Mouse (Mus musculus): ENCODE measurements around the gene Slc27a1. TPM values are rescaled to one million over a fixed set of nuclear protein-coding genes. Genes with fewer than 3 reads are reported as not detected.

Slc27a1 gene
- total and polyA plus RNA-seq, 2 experiments, result 7.2 to 15.7 TPM

GRCm38 (mm10) chr8:71566501-71566900 is 2.2 kb upstream of the Slc27a1 start, which contains the start of gene Nxnl1:
TSS of gene Nxnl1 (minus strand) at chr8:71566601.
- Histone ChIP-seq H3K79me2 (ENCODE audit: control insufficient read depth, insufficient read depth, low read length) (no peaks in the 10 kb centered on the region), H3K27me3 (ENCODE audit: control insufficient read depth, insufficient read depth, low read length) (0 out of 2 replicates have a peak, but pooled peaks cover 5% of the 10 kb centered on the region), H3K4me1 (ENCODE audit: control insufficient read depth, insufficient read depth, low read length) (peaks cover 4% of the 10 kb centered on the region; the same call in 1 of the 2 replicates), H3K27ac (replicated peaks; ENCODE audit: insufficient read depth, low read depth, low read length) (no peak within 1 kb of the TSS), H3K36me3 (ENCODE audit: control insufficient read depth, insufficient read depth, low read length) (no peaks in the 10 kb centered on the region), H3K9ac (ENCODE audit: low read depth, low read length) (no peak within 1 kb of the TSS), H3K4me3 (ENCODE audit: insufficient read depth, low read depth, low read length) (no peak within 1 kb of the TSS)
- WGBS, result 85% methylated on average over 3 of the region's 3 CpGs
- no peak for DNase-seq (ENCODE audit: extremely low read depth, low read depth, low spot score)
- no peak for TF ChIP-seq POLR2A (IDR thresholded peaks at IDR 0.05; ENCODE audit: extremely low read depth, insufficient read depth, low read length)
- TF ChIP-seq CTCF (IDR thresholded peaks at IDR 0.05; ENCODE audit: low read depth, low read length), result no peak

GRCm38 (mm10) chr8:71567587-71567986 is 1.1 kb upstream of the Slc27a1 start:
- no peaks in the 10 kb centered on the region for H3K36me3 ChIP-seq (ENCODE audit: control insufficient read depth, insufficient read depth, low read length)
- H3K79me2 ChIP-seq (ENCODE audit: control insufficient read depth, insufficient read depth, low read length), result no peaks in the 10 kb centered on the region
- no peak overlapping the region; the same call in 1 of the 2 replicates for H3K27ac ChIP-seq (replicated peaks; ENCODE audit: insufficient read depth, low read depth, low read length)
- no peak overlapping the region for H3K4me3 ChIP-seq (ENCODE audit: insufficient read depth, low read depth, low read length)
- 88% methylated on average over 7 of the region's 7 CpGs for WGBS
- DNase-seq (ENCODE audit: extremely low read depth, low read depth, low spot score), result no peak
- H3K4me1 ChIP-seq (ENCODE audit: control insufficient read depth, insufficient read depth, low read length), result peaks cover 4% of the 10 kb centered on the region; the same call in 1 of the 2 replicates
- 0 out of 2 replicates have a peak, but pooled peaks cover 1% of the 10 kb centered on the region for H3K27me3 ChIP-seq (ENCODE audit: control insufficient read depth, insufficient read depth, low read length)
- TF ChIP-seq POLR2A (IDR thresholded peaks at IDR 0.05; ENCODE audit: extremely low read depth, insufficient read depth, low read length) (no peak), CTCF (IDR thresholded peaks at IDR 0.05; ENCODE audit: low read depth, low read length) (no peak)
- no peak overlapping the region for H3K9ac ChIP-seq (ENCODE audit: low read depth, low read length)

GRCm38 (mm10) chr8:71568941-71569340 is 259 bp downstream of the Slc27a1 start:
- Histone ChIP-seq H3K27ac (replicated peaks; ENCODE audit: insufficient read depth, low read depth, low read length) (peak overlapping the region; percentile 82; the same call in 1 of the 2 replicates), H3K4me1 (ENCODE audit: control insufficient read depth, insufficient read depth, low read length) (peaks cover 4% of the 10 kb centered on the region; the same call in 1 of the 2 replicates), H3K27me3 (ENCODE audit: control insufficient read depth, insufficient read depth, low read length) (no peaks in the 10 kb centered on the region), H3K36me3 (ENCODE audit: control insufficient read depth, insufficient read depth, low read length) (no peaks in the 10 kb centered on the region), H3K79me2 (ENCODE audit: control insufficient read depth, insufficient read depth, low read length) (no peaks in the 10 kb centered on the region), H3K4me3 (ENCODE audit: insufficient read depth, low read depth, low read length) (peak overlapping the region; percentile 67; the same call in 1 of the 2 replicates), H3K9ac (ENCODE audit: low read depth, low read length) (no peak overlapping the region; the same call in 1 of the 2 replicates)
- TF ChIP-seq POLR2A (IDR thresholded peaks at IDR 0.05; ENCODE audit: extremely low read depth, insufficient read depth, low read length), result no peak
- no peak for TF ChIP-seq CTCF (IDR thresholded peaks at IDR 0.05; ENCODE audit: low read depth, low read length)
- 43% methylated on average over 6 of the region's 6 CpGs for WGBS
- no peak for DNase-seq (ENCODE audit: extremely low read depth, low read depth, low spot score)

GRCm38 (mm10) chr8:71569366-71570290 is 946 bp downstream of the Slc27a1 start:
- Histone ChIP-seq H3K79me2 (ENCODE audit: control insufficient read depth, insufficient read depth, low read length) (0 out of 2 replicates have a peak, but pooled peaks cover 2% of the 10 kb centered on the region), H3K9ac (ENCODE audit: low read depth, low read length) (peak overlapping the region; percentile 76), H3K36me3 (ENCODE audit: control insufficient read depth, insufficient read depth, low read length) (no peaks in the 10 kb centered on the region), H3K4me3 (ENCODE audit: insufficient read depth, low read depth, low read length) (peak overlapping the region; percentile 67), H3K4me1 (ENCODE audit: control insufficient read depth, insufficient read depth, low read length) (peaks cover 4% of the 10 kb centered on the region; the same call in 1 of the 2 replicates), H3K27ac (replicated peaks; ENCODE audit: insufficient read depth, low read depth, low read length) (peak overlapping the region; percentile 82), H3K27me3 (ENCODE audit: control insufficient read depth, insufficient read depth, low read length) (no peaks in the 10 kb centered on the region)
- peak; percentile 90 for DNase-seq (ENCODE audit: extremely low read depth, low read depth, low spot score)
- 4% methylated on average over 51 of the region's 51 CpGs for WGBS
- TF ChIP-seq CTCF (IDR thresholded peaks at IDR 0.05; ENCODE audit: low read depth, low read length) (no peak), POLR2A (IDR thresholded peaks at IDR 0.05; ENCODE audit: extremely low read depth, insufficient read depth, low read length) (0 out of 2 replicates have a peak, but pooled peaks have one; percentile 32)

GRCm38 (mm10) chr8:71570291-71570954 is 1.7 kb downstream of the Slc27a1 start:
- H3K27me3 ChIP-seq (ENCODE audit: control insufficient read depth, insufficient read depth, low read length), result no peaks in the 10 kb centered on the region
- WGBS, result 2% methylated on average over 41 of the region's 41 CpGs
- 0 out of 2 replicates have a peak, but pooled peaks have one; percentile 34 for TF ChIP-seq POLR2A (IDR thresholded peaks at IDR 0.05; ENCODE audit: extremely low read depth, insufficient read depth, low read length)
- TF ChIP-seq CTCF (IDR thresholded peaks at IDR 0.05; ENCODE audit: low read depth, low read length), result no peak
- peak overlapping the region; percentile 48 for H3K4me3 ChIP-seq (ENCODE audit: insufficient read depth, low read depth, low read length)
- peak overlapping the region; percentile 18 for H3K27ac ChIP-seq (replicated peaks; ENCODE audit: insufficient read depth, low read depth, low read length)
- peaks cover 4% of the 10 kb centered on the region; the same call in 1 of the 2 replicates for H3K4me1 ChIP-seq (ENCODE audit: control insufficient read depth, insufficient read depth, low read length)
- DNase-seq (ENCODE audit: extremely low read depth, low read depth, low spot score), result peak; percentile 96
- 0 out of 2 replicates have a peak, but pooled peaks cover 2% of the 10 kb centered on the region for H3K79me2 ChIP-seq (ENCODE audit: control insufficient read depth, insufficient read depth, low read length)
- H3K9ac ChIP-seq (ENCODE audit: low read depth, low read length), result peak overlapping the region; percentile 42
- H3K36me3 ChIP-seq (ENCODE audit: control insufficient read depth, insufficient read depth, low read length), result no peaks in the 10 kb centered on the region

All from liver, adult 2 months (tissue).